Mouse (Mus musculus): Measurements from ENCODE around the gene Fam107b. TPM values are rescaled to one million over a fixed set of nuclear protein-coding genes. Genes with fewer than 3 reads are reported as not detected.
"Not testable (repeated sequence)": the region's sequence is repeated elsewhere in the genome, so short reads cannot be mapped to it uniquely, and the experiment has no call there.

Gene Fam107b
- polyA plus RNA-seq, 1 experiment = 39.0 TPM

DNA sequence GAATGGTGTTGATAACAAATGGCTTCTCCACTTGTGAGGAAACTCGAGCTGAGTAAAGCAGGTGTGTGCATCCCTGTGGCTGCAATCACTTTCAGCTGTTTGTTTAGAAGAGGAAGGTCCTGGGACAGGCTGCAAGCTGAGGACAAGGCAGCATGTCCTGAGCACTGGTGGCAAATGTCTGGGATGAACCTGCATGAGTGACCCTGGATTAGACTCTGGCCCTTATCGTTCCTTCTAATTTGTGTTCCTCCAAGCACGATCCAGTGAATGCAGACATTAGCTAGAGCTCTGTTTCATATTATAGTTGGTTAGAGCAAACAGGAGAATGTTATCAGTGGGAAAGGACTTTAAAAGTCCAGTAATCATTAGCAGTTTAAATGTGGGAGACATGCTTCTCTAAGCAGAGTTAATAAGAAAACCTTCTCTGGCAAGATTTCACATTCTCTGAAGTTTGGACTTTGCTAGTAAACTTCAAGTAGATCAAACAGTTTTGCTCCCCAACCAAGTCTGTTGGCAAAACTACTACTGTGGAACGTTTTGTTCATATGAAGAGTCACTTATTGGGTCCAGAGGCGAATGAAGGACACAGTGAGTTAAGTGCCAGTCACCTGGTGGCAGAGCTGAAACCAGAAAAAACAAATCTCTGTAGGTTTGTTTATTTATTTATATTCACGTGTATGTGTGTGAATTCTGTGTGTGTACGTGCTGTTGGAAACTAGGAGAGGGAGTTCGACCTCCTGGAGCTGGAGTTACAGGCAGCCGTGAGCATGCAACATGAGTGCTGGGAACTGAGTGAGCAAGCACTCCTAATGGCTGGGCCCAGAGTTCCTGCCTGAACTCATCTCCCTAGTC, 134.2 kb downstream of the Fam107b start:
- H3K4me3 ChIP-seq (ENCODE audit: insufficient read depth, low read length) = no peak overlapping the region
- peaks cover 24% of the 10 kb centered on the region for H3K4me1 ChIP-seq (ENCODE audit: control insufficient read depth, insufficient read depth, low read length)
- TF ChIP-seq CTCF (IDR thresholded peaks at IDR 0.05; ENCODE audit: low read depth, low read length) (no peak), POLR2A (IDR thresholded peaks at IDR 0.05; ENCODE audit: borderline replicate concordance, low read depth, low read length) (no peak)
- H3K27ac ChIP-seq (ENCODE audit: insufficient read depth, low read depth, low read length) = no peak overlapping the region

DNA sequence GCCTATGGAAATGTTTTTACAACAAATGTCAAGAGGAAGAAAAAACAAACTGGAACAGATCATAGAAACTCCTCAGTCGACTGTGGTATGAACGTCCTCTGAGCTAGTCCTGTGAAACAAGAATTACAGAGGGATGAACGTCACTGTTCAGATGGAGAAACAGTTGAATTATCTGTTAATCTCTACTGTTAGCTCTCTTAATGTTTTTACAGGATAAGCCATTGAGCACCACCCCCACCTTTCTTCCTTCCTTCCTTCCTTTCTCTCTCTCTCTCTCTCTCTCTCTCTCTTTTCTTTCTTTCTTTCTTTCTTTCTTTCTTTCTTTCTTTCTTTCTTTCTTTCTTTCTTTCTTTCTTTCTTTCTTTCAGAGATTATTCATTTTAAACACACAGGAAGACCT, 135.0 kb downstream of the Fam107b start:
- not testable (repeated sequence) for H3K4me3 ChIP-seq (ENCODE audit: insufficient read depth, low read length); H3K27ac ChIP-seq (ENCODE audit: insufficient read depth, low read depth, low read length)
- peaks cover 19% of the 10 kb centered on the region for H3K4me1 ChIP-seq (ENCODE audit: control insufficient read depth, insufficient read depth, low read length)

DNA sequence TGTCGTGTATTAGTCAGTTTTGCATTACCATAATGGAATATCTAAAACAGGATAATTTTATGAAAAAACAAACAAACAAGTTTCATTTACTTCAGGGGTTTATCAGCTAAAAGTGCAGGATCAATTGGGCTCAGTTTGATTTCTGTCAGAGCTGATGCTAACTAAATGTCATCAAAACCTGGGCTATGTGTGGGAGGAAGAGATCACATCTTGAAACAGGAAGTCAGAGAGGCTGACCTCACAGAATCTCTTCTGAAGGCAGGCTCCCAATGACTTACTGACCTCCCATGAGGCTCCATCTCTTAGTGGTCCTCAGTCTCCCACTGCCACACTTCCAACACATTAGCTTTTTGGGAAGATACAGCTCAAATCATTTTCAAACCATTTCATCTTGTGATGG, 136.9 kb downstream of the Fam107b start:
- no peak overlapping the region for H3K4me3 ChIP-seq (ENCODE audit: insufficient read depth, low read length)
- no peak for TF ChIP-seq POLR2A (IDR thresholded peaks at IDR 0.05; ENCODE audit: borderline replicate concordance, low read depth, low read length)
- TF ChIP-seq CTCF (IDR thresholded peaks at IDR 0.05; ENCODE audit: low read depth, low read length) = no peak
- peaks cover 21% of the 10 kb centered on the region for H3K4me1 ChIP-seq (ENCODE audit: control insufficient read depth, insufficient read depth, low read length)
- H3K27ac ChIP-seq (ENCODE audit: insufficient read depth, low read depth, low read length) = no peak overlapping the region

DNA sequence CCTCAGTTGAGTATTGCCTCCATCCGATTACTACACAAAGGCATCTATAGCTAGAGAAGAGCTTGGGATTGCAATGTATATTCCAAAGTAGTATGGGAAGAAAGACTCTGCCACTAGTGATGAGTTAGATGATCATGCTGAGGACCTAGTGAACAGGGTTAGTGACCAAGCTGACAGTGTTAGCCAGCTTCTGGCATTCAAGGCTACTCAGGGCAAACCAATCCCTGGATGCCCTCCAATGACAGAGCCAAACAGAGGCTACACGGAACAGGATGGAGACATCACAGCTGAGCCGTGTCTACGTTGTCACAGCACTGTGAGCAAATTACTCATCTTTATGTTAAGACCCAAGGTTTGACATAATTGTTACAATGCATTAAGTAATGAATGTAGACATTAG, 138.3 kb downstream of the Fam107b start:
- Histone ChIP-seq H3K27ac (ENCODE audit: insufficient read depth, low read depth, low read length) (no peak overlapping the region), H3K4me1 (ENCODE audit: control insufficient read depth, insufficient read depth, low read length) (peaks cover 19% of the 10 kb centered on the region), H3K4me3 (ENCODE audit: insufficient read depth, low read length) (no peak overlapping the region)
- TF ChIP-seq POLR2A (IDR thresholded peaks at IDR 0.05; ENCODE audit: borderline replicate concordance, low read depth, low read length) = no peak
- TF ChIP-seq CTCF (IDR thresholded peaks at IDR 0.05; ENCODE audit: low read depth, low read length) = no peak

DNA sequence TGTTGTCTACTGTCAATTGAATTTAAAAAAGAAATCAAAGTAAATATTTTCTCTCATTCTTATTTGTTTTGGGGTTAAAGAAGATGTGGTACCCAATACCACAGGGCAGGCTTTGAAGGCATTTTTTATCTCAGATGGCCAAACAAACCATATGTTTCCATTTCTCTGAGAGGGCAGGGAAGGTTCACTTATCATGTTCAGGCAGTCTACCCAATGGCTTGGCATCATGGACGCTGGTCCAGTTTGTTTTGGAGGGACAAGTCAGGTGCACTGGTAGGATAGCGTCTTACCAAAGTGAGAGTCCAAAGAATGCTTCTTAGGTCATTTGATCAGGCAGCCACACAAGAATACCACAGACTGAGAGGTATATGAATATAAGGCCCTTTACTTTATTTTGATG, 139.6 kb downstream of the Fam107b start:
- H3K4me1 ChIP-seq (ENCODE audit: control insufficient read depth, insufficient read depth, low read length) = peaks cover 17% of the 10 kb centered on the region
- TF ChIP-seq POLR2A (IDR thresholded peaks at IDR 0.05; ENCODE audit: borderline replicate concordance, low read depth, low read length) = no peak
- TF ChIP-seq CTCF (IDR thresholded peaks at IDR 0.05; ENCODE audit: low read depth, low read length) = no peak
- no peak overlapping the region for H3K27ac ChIP-seq (ENCODE audit: insufficient read depth, low read depth, low read length)
- H3K4me3 ChIP-seq (ENCODE audit: insufficient read depth, low read length) = no peak overlapping the region

DNA sequence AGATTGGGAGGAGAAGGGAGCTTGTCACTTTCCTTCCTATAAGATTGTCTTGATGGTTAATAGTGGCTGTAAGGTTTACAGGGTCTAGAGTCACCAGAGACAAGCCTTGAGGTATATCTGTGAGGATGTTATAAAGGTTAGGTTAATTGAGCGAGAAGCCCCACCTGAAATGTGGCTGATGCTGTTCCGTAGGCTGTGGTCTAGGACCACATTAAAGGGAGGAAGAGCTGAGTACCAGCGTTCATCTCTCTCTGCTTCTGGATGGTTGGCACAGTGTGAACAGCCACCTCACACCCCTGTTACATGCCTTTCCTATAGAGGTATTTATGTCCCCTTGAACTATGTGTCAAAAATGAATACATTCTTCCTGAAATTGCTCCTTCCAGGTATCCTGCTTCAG, 140.2 kb downstream of the Fam107b start:
- TF ChIP-seq POLR2A (IDR thresholded peaks at IDR 0.05; ENCODE audit: borderline replicate concordance, low read depth, low read length) (no peak), CTCF (IDR thresholded peaks at IDR 0.05; ENCODE audit: low read depth, low read length) (no peak)
- H3K4me3 ChIP-seq (ENCODE audit: insufficient read depth, low read length) = no peak overlapping the region
- H3K27ac ChIP-seq (ENCODE audit: insufficient read depth, low read depth, low read length) = no peak overlapping the region
- H3K4me1 ChIP-seq (ENCODE audit: control insufficient read depth, insufficient read depth, low read length) = peaks cover 20% of the 10 kb centered on the region

DNA sequence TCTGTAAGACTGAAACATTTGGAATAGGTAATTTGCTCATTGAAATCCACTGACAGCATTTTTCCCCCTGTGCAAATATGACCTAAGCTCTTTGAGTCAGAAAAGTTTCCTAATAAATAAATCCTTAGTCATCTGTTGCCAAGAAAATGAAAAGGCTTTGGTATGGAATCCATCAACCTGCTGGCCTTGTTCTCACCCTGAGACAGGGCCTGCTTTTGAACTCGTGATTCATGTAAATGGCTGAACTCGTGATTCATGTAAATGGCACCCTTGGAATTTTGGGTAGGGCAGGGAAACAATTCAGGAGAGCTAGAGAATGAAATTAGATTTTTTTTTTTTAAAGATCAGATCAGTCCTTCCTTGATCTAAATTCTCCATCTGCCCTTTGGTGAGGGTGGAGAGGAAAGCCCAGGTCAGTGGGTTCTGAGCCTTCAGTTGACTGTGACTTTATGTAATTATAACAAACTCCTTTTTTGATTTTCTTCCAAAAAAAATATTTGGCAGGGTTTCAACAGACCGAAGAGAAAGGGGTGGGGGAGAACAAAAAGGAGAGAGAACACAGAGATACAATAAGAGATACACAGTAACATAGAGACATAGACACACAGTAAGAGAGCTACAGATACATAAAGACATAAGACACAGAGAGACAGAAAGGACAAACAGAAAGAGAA, 142.2 kb downstream of the Fam107b start:
- peaks cover 26% of the 10 kb centered on the region for H3K4me1 ChIP-seq (ENCODE audit: control insufficient read depth, insufficient read depth, low read length)
- TF ChIP-seq POLR2A (IDR thresholded peaks at IDR 0.05; ENCODE audit: borderline replicate concordance, low read depth, low read length) (no peak), CTCF (IDR thresholded peaks at IDR 0.05; ENCODE audit: low read depth, low read length) (no peak)
- H3K27ac ChIP-seq (ENCODE audit: insufficient read depth, low read depth, low read length) = peak overlapping the region; percentile 19
- H3K4me3 ChIP-seq (ENCODE audit: insufficient read depth, low read length) = no peak overlapping the region

DNA sequence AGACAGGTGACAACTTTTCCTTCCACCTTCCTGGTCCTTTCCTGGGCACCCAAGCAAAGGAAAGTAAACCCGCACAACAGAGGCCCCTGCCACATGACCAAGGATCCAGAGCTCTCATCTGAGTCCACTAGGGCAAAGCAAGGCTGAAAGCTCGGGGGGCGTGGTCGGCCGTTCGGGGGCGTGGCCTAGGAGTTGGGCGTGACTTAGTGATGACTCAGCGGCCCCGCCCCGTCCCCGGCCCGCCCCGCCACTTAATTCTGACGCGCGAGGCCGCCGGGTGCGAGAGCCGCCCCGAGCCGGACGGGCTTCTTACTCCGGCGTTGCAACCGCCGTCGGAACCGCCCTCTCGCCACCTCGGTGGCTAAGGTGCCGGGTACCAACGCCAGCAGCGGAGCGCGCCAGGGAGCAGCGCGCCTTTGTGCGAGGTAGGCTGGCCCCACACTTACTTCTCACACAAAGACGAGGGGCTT, 143.0 kb downstream of the Fam107b start:
- H3K4me1 ChIP-seq (ENCODE audit: control insufficient read depth, insufficient read depth, low read length) = peaks cover 26% of the 10 kb centered on the region
- TF ChIP-seq CTCF (IDR thresholded peaks at IDR 0.05; ENCODE audit: low read depth, low read length) (no peak), POLR2A (IDR thresholded peaks at IDR 0.05; ENCODE audit: borderline replicate concordance, low read depth, low read length) (peak; percentile 84)
- peak overlapping the region; percentile 91 for H3K4me3 ChIP-seq (ENCODE audit: insufficient read depth, low read length)
- peak overlapping the region; percentile 19 for H3K27ac ChIP-seq (ENCODE audit: insufficient read depth, low read depth, low read length)

DNA sequence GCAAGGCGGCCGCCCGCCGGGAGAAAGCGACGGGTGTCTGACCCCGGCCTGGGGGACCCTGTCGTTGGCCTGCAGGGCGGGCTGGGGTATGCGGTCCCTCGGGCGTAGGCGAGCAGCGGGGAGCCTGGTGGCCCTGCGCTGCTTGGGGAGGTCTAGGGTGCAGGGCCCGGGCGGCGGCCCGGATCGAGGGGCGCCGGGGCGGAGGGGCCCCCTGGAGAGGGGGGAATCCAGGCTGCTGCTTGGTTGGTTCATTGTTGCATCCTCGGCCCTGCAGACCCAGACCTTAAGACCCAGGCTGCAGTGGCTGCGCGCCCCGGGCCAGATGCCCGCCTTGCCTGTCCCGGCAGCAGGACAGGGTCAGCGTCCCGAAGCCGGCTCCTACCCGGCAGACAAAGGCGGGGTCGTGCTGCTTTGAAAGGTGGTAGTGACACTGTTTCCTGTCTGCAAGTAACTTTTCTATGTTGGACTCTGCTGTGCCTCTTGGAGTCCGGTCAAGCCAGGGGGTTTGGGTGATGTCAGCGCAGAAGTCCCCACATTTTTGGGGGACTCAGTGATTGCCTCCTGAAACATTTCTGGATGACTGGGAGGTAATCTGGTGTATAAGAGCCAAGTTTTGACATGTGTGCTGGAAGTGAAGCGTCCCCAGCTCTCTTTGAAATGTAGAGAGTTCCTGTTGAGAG, 143.5 kb downstream of the Fam107b start:
- Histone ChIP-seq H3K4me3 (ENCODE audit: insufficient read depth, low read length) (peak overlapping the region; percentile 91), H3K4me1 (ENCODE audit: control insufficient read depth, insufficient read depth, low read length) (peaks cover 30% of the 10 kb centered on the region), H3K27ac (ENCODE audit: insufficient read depth, low read depth, low read length) (no peak overlapping the region)
- TF ChIP-seq CTCF (IDR thresholded peaks at IDR 0.05; ENCODE audit: low read depth, low read length) = no peak
- TF ChIP-seq POLR2A (IDR thresholded peaks at IDR 0.05; ENCODE audit: borderline replicate concordance, low read depth, low read length) = no peak

DNA sequence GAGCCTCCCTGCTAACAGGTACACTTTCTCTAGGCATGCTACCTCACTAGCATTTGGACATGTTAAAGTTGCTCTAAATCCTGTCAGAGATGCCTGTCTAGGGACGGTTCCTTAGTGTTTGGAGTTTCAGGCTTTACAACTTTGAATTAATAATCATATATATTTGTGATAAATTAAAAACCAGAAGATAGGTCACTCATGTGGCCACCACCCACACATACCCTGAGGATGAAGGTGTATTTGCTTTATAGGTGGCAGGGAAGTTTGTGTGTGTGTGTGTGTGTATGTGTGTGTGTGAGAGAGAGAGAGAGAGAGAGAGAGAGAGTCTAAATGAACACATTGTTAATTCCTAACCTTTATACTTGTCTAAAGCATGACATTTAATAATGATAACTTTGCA, 144.2 kb downstream of the Fam107b start:
- no peak overlapping the region for H3K27ac ChIP-seq (ENCODE audit: insufficient read depth, low read depth, low read length)
- H3K4me1 ChIP-seq (ENCODE audit: control insufficient read depth, insufficient read depth, low read length) = peaks cover 30% of the 10 kb centered on the region
- TF ChIP-seq POLR2A (IDR thresholded peaks at IDR 0.05; ENCODE audit: borderline replicate concordance, low read depth, low read length) (no peak), CTCF (IDR thresholded peaks at IDR 0.05; ENCODE audit: low read depth, low read length) (no peak)
- peak overlapping the region; percentile 91 for H3K4me3 ChIP-seq (ENCODE audit: insufficient read depth, low read length)

Data from bone marrow macrophage, adult 2 months (primary cell).